Comparison of ENCODE assay signal across 9 mouse cellular contexts in the genomic region with DNA sequence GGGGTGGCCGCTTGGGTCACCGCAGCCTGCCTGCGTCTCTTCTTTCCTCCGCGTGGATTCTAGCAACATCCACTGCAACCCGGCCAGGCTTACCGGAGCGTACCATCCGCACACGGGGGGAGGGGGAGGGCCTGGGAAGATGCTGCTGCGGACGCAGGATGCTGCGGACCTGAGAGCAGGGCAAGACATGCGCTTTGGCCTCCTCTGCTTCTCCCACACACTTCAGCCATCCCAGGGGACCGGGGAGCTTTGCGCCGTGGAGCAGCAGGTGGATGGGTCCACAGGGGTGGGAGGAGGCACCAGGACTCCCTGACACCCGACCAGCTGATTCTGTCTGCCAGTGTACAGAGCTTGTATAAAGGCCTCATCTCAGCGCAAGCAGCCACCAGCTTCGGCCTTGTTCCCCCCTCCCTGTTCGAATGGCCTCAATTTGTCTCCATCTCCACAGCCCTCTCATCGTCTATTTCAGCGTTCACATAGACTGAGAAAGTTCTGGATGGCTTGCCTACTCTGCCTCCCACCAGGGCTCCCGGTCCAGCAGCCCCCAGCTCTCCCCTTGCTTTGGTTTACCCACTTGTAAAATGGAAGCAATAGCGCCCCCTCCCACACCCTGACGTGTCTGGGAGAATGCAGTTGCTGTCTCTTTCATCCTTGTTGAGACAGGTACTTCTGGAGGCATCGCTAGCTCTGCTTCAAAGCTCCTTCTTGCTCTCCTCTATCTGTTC. TPM values are rescaled to one million over a fixed set of nuclear protein-coding genes. Genes with fewer than 3 reads are reported as not detected.
DNase-seq lines count a peak whose midpoint lies in the region; ATAC-seq and TF ChIP-seq lines count a peak whose summit lies in the region.
"Had no signal": no experiment of that assay in that cellular context is flagged by ENCODE, and none has a peak within 500 bp of the region (broad histone marks: within the 10 kb centered on the region; RNA-seq: fewer than 3 reads in every experiment).

TSS of gene Faim2 (minus strand) at position 537 of the 725 bp plus-strand sequence.

- peaks cover 7% of the 10 kb centered on the region for H3K4me1 ChIP-seq in thymus, adult 2 months (replicated peaks; ENCODE audit: control insufficient read depth, insufficient read depth, low read length)

- no peak for TF ChIP-seq POLR2A in thymus, adult 2 months (IDR thresholded peaks at IDR 0.05; ENCODE audit: control insufficient read depth, extremely low read depth, insufficient read depth, low read length, poor library complexity)

- peak within 1 kb of the TSS; percentile 67 for H3K4me3 ChIP-seq in left cerebral cortex, adult 2 months
- H3K4me3 ChIP-seq in thymus, adult 2 months (ENCODE audit: control insufficient read depth, insufficient read depth, low read length) = no peak within 1 kb of the TSS
- H3K4me3 ChIP-seq: limb, embryonic 15.5 days had no signal

- peak; percentile 29 for TF ChIP-seq CTCF in left cerebral cortex, adult 2 months (IDR thresholded peaks at IDR 0.05)
- no peak for TF ChIP-seq CTCF in thymus, adult 2 months (IDR thresholded peaks at IDR 0.05; ENCODE audit: borderline replicate concordance, control insufficient read depth, extremely low read depth, insufficient read depth, low read length, poor library complexity)

- peak within 1 kb of the TSS; percentile 99 for H3K27ac ChIP-seq in left cerebral cortex, adult 2 months
- no peak within 1 kb of the TSS for H3K27ac ChIP-seq in thymus, adult 2 months (ENCODE audit: control insufficient read depth, insufficient read depth, low read length)
- H3K27ac ChIP-seq: limb, embryonic 15.5 days had no signal

- no peaks in the 10 kb centered on the region for H3K27me3 ChIP-seq in thymus, adult 2 months (ENCODE audit: control insufficient read depth, insufficient read depth, low read length)

- 38% methylated on average over 27 of the region's 27 CpGs for WGBS in thymus, adult 2 months

- H3K36me3 ChIP-seq in thymus, adult 2 months (ENCODE audit: control insufficient read depth, insufficient read depth, low read length) = no peaks in the 10 kb centered on the region
- H3K36me3 ChIP-seq: limb, embryonic 15.5 days had no signal

- DNase-seq in adrenal gland, adult 18-20 months (ENCODE audit: low spot score in 2 of 2) = no peak
- DNase-seq in cerebellum, adult 8-10 months = peak; percentile 87
- DNase-seq in left cerebral cortex, adult 2 months (ENCODE audit: extremely low spot score in 1 of 2, low spot score in 2 of 2) = peak; percentile 73 to 77
- peak; percentile 71 for DNase-seq in retina, embryonic 14.5 days (ENCODE audit: low spot score)
- no peak for DNase-seq in urinary bladder, adult 2 months (ENCODE audit: low spot score)
- no peak for DNase-seq in thymus, adult 2 months
- DNase-seq in liver = no peak

- peak; percentile 71 for ATAC-seq in frontal cortex, adult (ENCODE audit: low TSS enrichment)

- intact Hi-C loops in left cerebral cortex, adult 2 months (cut with DNase I) = no loop called here

RNA-seq across cellular contexts. Expression of gene Faim2, which starts in this region (rescaled TPM):
- 10 to 100 TPM; 28.9 to 31.6 TPM for total RNA-seq in adrenal gland, adult 18-20 months (2021)
- total RNA-seq in left cerebral cortex, adult 2 months (2021) = 100 to 1,000 TPM; 421 to 422 TPM
- polyA plus RNA-seq in urinary bladder, adult 2 months (2012; rRNA removed) = 0.22 and 0.57 TPM in 2 replicates
- polyA plus RNA-seq in thymus, adult 2 months (2012; rRNA removed) = 0.18 and 0.81 TPM in 2 replicates

Comparison
In these comparisons a context has a peak if more than half of its experiments do, and no peak if none do; other contexts are left out.
1. RNA of gene Faim2 (total RNA-seq): 421 to 422 TPM in left cerebral cortex, adult 2 months; 28.9 to 31.6 TPM in adrenal gland, adult 18-20 months; every median in the first group is over 10 times any median in the second.
2. DNase-seq: peak in cerebellum, adult 8-10 months (single experiment), left cerebral cortex, adult 2 months (2 of 2) and retina, embryonic 14.5 days (single experiment); none in adrenal gland, adult 18-20 months (0 of 2), urinary bladder, adult 2 months (single experiment), thymus, adult 2 months (single experiment) and liver (single experiment).